Mouse (Mus musculus) thymus, adult 2 months (tissue): ENCODE data around the gene Foxn2.

Experiments used
- CTCF ChIP-seq: fragments of 200-500 bp; IDR thresholded peaks from 2 replicates; pipeline ENCODE4 v1.5.1; 2012; ENCODE audit warnings: mild to moderate bottlenecking, control low read depth, low read length, moderate library complexity, borderline replicate concordance; ENCODE audit not compliant: control insufficient read depth, poor library complexity, insufficient read depth; ENCODE audit errors: extremely low read depth
- POLR2A ChIP-seq: fragments of 200-500 bp; IDR thresholded peaks from 2 replicates; pipeline ENCODE4 v1.6.1; 2012; ENCODE audit warnings: mild to moderate bottlenecking, low read length, control low read depth, moderate library complexity; ENCODE audit not compliant: control insufficient read depth, poor library complexity, insufficient read depth; ENCODE audit errors: extremely low read depth

GRCm38 (mm10) chr17:88467696-88468095, 27.2 kb downstream of the Foxn2 start:
- no peak for TF ChIP-seq POLR2A
- TF ChIP-seq CTCF = no peak
